Mouse (Mus musculus) testis, adult 2 months (tissue): Measurements from ENCODE around the gene Iyd. TPM values are rescaled to one million over a fixed set of nuclear protein-coding genes. Genes with fewer than 3 reads are reported as not detected.

ENCODE experiments used
- H3K27ac ChIP-seq: fragments of 200-500 bp; 2 replicates; pipeline ENCODE4 v1.5.1; 2012; ENCODE audit warnings: low read depth, low read length; ENCODE audit not compliant: control insufficient read depth, insufficient read depth
- H3K27me3 ChIP-seq: fragments of 200-500 bp; 2 replicates; pipeline ENCODE4 v1.6.1; 2012; ENCODE audit warnings: mild to moderate bottlenecking, low read length, moderate library complexity; ENCODE audit not compliant: control insufficient read depth, insufficient read depth
- H3K36me3 ChIP-seq: fragments of 200-500 bp; 2 replicates; pipeline ENCODE4 v1.6.1; 2012; ENCODE audit warnings: mild to moderate bottlenecking, low read length; ENCODE audit not compliant: control insufficient read depth, insufficient read depth
- H3K4me1 ChIP-seq: fragments of 200-500 bp; 2 replicates; pipeline ENCODE4 v1.6.1; 2012; ENCODE audit warnings: low read length; ENCODE audit not compliant: control insufficient read depth, insufficient read depth
- H3K4me3 ChIP-seq: fragments of 200-500 bp; 2 replicates; pipeline ENCODE4 v1.5.1; 2012; ENCODE audit warnings: low read depth, mild to moderate bottlenecking, low read length, moderate library complexity, mixed read lengths; ENCODE audit not compliant: control insufficient read depth
- CTCF ChIP-seq: fragments of 200-500 bp; IDR thresholded peaks from 2 replicates; pipeline ENCODE4 v1.5.1; 2012; ENCODE audit warnings: low read depth, mild to moderate bottlenecking, inconsistent platforms, low read length, moderate library complexity; ENCODE audit not compliant: control insufficient read depth, insufficient read depth, insufficient replicate concordance
- POLR2A ChIP-seq: fragments of 200-500 bp; IDR thresholded peaks from 2 replicates; pipeline ENCODE4 v1.6.1; 2012; ENCODE audit warnings: low read depth, mild to moderate bottlenecking, inconsistent platforms, low read length, moderate library complexity; ENCODE audit not compliant: control insufficient read depth
- polyA plus RNA-seq: library from polyadenylated mRNA; depleted of rRNA; stranded (reverse); fragments of >200 nt; gene quantifications from 2 replicates; pipeline ENCODE4 v1.2.3, GENCODE M21; 2012; rRNA removed

Gene Iyd
- polyA plus RNA-seq, 1 experiment = not detected

DNA sequence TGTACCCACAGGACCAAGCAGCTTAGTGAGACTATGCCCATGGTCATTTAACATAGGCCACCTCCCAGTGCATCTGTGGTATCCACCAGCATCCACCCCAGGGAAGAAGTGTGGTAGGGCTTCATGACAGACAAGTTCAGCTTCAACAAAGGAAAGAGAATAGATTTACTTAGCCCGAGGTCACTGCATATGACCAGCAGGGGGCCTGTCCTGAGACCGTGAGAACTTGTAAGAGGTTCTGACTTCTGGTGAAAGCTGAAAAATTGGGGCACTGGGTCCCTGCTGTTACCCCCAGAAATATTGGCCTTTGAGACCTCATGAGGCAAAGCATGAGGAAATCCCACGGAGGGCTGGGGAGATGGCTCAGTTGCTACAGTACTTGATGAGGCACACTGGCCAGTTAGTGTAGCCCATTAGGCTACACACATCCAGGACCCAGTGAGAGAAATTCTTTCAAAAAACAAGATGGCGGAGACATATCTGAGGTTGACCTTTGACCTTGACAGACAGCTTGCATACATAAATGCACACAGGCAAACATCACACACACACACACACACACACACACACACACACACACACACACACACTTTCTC lies 34.0 kb downstream of the Iyd start:
- no peaks in the 10 kb centered on the region for H3K36me3 ChIP-seq
- H3K27ac ChIP-seq = no peak overlapping the region
- H3K27me3 ChIP-seq = no peaks in the 10 kb centered on the region
- H3K4me1 ChIP-seq = no peaks in the 10 kb centered on the region
- TF ChIP-seq POLR2A = no peak
- no peak for TF ChIP-seq CTCF
- H3K4me3 ChIP-seq = no peak overlapping the region

DNA sequence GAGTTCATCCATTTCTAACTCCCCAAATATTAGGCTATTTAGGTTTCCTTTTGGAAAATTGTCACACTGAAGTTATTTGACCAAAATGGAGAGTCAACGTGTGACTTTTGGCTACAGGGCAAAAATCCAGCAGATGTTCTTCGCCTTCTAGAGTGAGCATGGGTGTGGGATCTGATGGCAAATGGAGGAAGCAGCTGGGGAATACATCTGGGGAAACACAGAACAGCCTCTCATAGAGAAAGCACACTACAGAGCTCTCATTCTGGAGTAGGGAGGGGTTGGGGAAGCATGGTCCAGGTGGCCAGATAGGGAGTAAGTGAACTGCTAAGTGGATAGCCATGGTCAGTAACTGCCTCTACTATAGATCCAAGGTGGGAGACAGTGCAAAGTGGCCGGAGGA lies 50.6 kb downstream of the Iyd start:
- Histone ChIP-seq H3K27me3 (no peaks in the 10 kb centered on the region), H3K27ac (no peak overlapping the region), H3K36me3 (no peaks in the 10 kb centered on the region), H3K4me1 (no peaks in the 10 kb centered on the region), H3K4me3 (no peak overlapping the region)
- TF ChIP-seq POLR2A (no peak), CTCF (no peak)

DNA sequence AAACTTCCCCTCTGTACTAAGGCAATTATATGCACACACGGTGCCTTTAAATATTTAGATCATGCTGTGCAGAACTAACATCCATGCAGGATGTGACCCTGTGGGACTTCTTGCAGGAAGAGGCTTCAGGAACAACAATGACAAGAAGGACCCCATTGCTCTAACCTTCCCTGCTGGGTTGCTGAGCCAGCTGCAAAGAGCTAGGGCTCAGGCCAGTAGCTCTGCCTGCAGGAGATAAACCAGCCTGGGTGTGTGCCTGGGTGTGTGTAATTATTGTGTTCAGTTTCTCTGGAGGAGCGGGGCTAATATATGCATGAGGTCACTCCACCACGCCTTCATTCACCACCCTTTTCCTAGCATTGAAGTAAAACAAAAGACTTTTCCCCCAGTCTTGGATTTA lies 51.8 kb downstream of the Iyd start:
- H3K27me3 ChIP-seq = no peaks in the 10 kb centered on the region

DNA sequence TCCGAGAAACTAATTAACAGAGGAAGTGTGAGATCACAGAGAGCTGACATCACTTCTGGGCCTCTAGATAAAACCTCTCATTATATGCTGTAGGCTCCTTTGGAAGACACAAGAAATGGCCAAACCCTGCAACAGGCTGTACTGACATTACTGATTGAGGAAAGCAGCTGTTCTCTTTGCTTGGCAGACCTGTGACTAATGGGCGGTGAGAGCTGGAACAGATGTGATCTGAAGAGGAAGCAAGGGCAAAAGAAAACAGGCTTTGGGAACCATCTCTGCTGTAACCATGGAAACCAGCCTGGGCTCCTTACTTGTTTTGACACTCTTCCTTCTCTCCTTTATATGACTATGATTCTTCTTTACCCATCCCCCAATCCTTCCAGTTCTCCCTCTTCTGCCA lies 56.7 kb downstream of the Iyd start:
- no peaks in the 10 kb centered on the region for H3K27me3 ChIP-seq
- no peak overlapping the region for H3K27ac ChIP-seq
- TF ChIP-seq POLR2A (no peak), CTCF (no peak)
- no peaks in the 10 kb centered on the region for H3K4me1 ChIP-seq
- no peaks in the 10 kb centered on the region for H3K36me3 ChIP-seq
- H3K4me3 ChIP-seq = no peak overlapping the region

More for the DNA sequence above, 51.8 kb downstream of the Iyd start:
- Histone ChIP-seq H3K4me1 (no peaks in the 10 kb centered on the region), H3K36me3 (no peaks in the 10 kb centered on the region), H3K4me3 (no peak overlapping the region), H3K27ac (no peak overlapping the region)
- TF ChIP-seq POLR2A = no peak
- TF ChIP-seq CTCF = no peak

DNA sequence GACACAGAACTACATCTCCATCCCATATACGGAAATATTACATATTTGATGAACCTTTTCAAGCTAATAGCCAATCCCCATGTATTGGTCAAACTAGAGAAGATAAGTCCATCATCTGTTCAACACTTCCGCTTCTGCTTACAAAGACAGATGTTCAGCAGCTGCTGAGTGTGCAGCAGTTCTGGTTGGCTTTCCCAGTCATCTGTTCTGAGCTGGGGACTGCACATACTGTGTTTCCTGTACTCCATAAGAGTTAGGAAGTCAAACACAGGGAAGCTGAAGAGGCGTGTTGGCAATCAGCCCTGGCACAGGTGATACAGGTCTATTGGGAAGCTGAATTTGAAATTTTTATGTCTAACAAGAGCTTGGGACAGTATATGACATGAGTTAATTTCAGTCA lies 57.7 kb downstream of the Iyd start:
- no peak for TF ChIP-seq POLR2A

More for the DNA sequence above, 57.7 kb downstream of the Iyd start:
- Histone ChIP-seq H3K27me3 (no peaks in the 10 kb centered on the region), H3K4me3 (no peak overlapping the region), H3K4me1 (no peaks in the 10 kb centered on the region), H3K36me3 (no peaks in the 10 kb centered on the region), H3K27ac (no peak overlapping the region)

Other genes starting within 250 kb of the Iyd start
- gene Ppp1r14c, start 174.2 kb upstream of the Iyd start, polyA plus RNA-seq = 0.11 TPM in 1 of 2 replicates, not detected in the other
- 3.9 and 4.8 TPM in 2 replicates for gene Plekhg1, start 200.1 kb downstream of the Iyd start, polyA plus RNA-seq